Mouse (Mus musculus) adrenal gland, postnatal 4 days (tissue): ENCODE data around the gene Pigz. TPM values are rescaled to one million over a fixed set of nuclear protein-coding genes. Genes with fewer than 3 reads are reported as not detected.
A peak's percentile ranks its signal among the peaks of the same experiment; 100 is the strongest.
"Not testable (repeated sequence)": the region's sequence is repeated elsewhere in the genome, so short reads cannot be mapped to it uniquely, and the experiment has no call there.

Source experiments
- DNase-seq, 2 experiments: peaks; one replicate each; pipeline ENCODE4 v3.0.0; 2021 to 2022; ENCODE audit warnings: low spot score in 2 of 2, mixed read lengths in 2 of 2
- total RNA-seq, 2 experiments: library from RNA; stranded (reverse); gene quantifications; 2 replicates each; pipeline ENCODE4 v1.2.3; 2021

Gene Pigz
- total RNA-seq, 2 experiments from 2014 or later = 0.90 to 1.3 TPM

GRCm38 (mm10) chr16:31931330-31931729 is 2.3 kb upstream of the Pigz start:
- no peak for DNase-seq

- no peak for DNase-seq
Observed at GRCm38 (mm10) chr16:31932255-31932654, 1.4 kb upstream of the Pigz start.

GRCm38 (mm10) chr16:31932840-31933697 is 582 bp upstream of the Pigz start:
- peak; percentile 52 to 74 for DNase-seq

- DNase-seq = no peak
Observed at GRCm38 (mm10) chr16:31934550-31935010, 929 bp downstream of the Pigz start.

DNA sequence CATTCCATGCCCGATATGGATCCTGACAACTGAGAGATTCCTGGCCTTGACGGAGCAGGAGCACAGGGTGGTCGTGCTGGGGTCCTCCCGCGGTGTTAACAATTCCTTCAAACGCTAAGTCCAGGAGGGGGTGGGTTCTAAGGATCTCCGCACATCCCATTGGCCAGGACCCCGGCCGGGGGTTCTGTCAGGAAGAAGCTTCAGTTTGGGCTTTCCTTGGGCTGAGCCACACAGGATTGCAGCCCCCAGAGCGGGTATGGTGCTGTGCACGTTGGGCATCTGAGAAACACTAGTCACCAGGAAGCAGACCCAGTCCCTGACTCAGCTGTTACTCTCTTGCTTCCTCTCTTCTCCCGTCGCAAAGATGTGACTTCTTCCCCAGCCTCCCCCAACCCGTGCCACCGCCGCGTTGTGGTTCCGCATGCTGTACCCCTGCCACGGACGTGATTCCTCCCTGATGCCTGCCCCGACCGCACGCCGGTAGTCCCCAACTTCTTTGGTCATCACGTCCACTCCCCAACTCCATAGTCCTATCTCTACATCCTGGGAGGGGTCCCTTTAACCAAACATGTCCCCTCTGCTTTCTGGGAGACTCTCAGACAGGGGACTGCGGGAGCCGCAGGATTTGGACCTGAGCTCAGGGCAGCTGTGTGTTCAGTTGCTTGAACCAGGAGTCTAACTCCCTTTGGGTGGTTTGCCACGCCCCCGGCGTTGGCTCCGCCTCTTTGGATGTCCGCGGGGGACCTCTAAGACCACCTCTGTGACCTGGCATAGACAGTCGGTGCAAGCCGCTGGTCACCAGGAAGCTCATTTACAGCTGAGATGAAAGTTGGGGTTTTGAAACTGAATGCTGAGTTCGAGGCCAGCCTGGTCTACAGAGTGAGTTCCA is 1.7 kb downstream of the Pigz start:
- DNase-seq = no peak

DNA sequence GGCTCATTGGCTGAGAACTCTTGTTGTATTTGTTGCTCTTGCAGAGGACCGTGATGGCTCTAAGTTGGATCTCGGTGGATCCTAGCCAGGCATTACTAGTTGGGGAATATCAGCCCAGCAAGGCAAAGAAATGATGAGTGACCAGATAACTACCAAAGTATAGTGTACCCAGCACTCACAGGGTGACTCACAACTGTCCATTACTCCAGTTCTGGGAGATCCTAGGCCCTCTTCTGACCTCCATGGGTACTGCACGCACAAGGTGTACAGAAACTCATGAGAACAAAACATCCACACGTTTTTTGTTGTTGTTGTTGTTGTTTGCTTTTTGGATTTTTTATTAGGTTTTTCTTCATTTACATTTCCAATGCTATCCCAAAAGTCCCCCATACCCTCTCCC is 2.9 kb downstream of the Pigz start:
- DNase-seq = no peak

GRCm38 (mm10) chr16:31938856-31939255 is 5.2 kb downstream of the Pigz start:
- no peak for DNase-seq

DNA sequence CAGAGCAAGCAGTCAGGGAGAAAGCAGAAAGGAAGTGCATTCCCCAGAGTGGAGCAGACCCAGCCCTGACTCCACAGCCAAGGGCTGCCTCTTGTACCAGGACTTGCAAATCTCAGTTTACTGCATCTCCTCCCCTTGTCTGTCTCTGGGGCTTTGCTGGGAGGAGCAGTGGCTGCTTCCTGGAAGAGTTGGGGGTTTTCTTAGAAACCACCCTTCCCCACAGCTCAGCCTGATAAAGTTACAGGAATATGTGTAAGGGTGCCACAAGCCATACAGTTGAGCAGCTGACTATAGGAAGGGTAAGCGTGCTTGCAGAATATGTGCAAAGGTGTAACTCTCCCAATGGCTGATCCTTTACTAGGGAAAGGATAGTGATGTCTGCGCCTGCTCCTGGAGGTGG is 6.9 kb downstream of the Pigz start:
- no peak for DNase-seq

- DNase-seq = peak; percentile 57 to 60
Observed at GRCm38 (mm10) chr16:31943980-31944379, 10.3 kb downstream of the Pigz start.

- DNase-seq = no peak
Observed at GRCm38 (mm10) chr16:31944698-31945255, 11.1 kb downstream of the Pigz start.

GRCm38 (mm10) chr16:31945372-31945771 is 11.7 kb downstream of the Pigz start:
- no peak for DNase-seq

DNA sequence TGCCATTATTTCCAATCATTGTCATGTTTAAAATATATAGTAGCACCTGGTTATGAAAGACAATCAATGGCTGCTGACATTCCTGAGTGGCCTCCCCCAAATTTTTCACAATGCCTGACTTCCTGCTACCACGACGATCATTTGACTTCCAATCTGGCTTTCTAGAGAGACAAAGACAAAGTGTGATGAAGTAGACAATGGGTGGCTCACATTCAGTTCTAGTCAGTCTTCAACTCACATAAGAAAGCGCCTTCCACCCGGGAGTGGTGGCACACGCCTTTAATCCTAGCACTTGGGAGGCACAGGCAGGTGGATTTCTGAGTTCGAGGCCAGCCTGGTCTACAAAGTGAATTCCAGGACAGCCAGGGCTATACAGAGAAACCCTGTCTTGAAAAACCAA is 12.3 kb downstream of the Pigz start:
- not testable (repeated sequence) for DNase-seq

- DNase-seq = no peak
Observed at GRCm38 (mm10) chr16:31947333-31947732, 13.7 kb downstream of the Pigz start.

- no peak for DNase-seq
Observed at GRCm38 (mm10) chr16:31947901-31948316, 14.3 kb downstream of the Pigz start.

DNA sequence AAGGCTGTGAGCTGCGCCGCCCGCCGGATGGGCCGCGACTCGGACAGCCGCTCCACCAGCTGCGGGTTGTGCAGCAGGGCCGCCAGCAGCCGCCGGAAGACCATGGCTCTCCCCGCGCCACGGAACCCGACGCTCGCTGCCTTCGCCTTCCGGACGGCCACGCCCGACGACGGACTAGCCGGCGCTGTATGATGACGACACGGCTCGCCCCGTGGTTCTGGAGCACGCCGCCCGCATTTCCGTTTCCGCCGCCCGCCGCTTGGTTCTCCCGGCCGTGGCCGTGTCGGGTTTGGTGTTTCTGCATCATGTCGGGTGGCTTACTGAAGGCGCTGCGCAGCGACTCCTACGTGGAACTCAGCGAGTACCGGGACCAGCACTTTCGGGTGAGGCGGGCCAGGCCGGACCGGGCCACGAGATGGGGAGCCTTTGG is 14.7 kb downstream of the Pigz start, which contains the start of the genes 0610012G03Rik and Ncbp2:
Gene 0610012G03Rik (minus strand): TSS at position 150 of the 430 bp plus-strand sequence.
Gene Ncbp2 (plus strand): TSS at position 169 of the 430 bp plus-strand sequence.
- peak; percentile 92 to 96 for DNase-seq

DNA sequence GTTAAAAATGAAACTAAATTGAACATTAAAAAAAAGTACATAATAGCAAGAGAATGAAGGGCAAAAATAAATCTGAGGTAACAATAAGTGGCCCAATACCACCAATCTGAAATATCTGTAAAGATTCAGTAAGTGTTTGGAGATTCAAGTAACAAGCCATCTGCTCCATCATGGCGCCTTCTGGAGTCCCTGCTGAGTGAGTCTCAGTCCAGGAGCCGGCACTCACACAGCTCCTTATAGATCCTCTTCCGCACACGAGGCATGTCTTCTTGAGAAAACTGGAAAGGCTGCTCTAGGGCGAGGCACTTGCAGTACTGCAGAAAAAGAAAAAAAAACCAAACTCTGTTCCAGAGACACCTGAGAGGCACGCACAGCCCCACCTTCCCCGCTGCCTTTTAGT is 29.6 kb downstream of the Pigz start:
- DNase-seq = no peak

DNA sequence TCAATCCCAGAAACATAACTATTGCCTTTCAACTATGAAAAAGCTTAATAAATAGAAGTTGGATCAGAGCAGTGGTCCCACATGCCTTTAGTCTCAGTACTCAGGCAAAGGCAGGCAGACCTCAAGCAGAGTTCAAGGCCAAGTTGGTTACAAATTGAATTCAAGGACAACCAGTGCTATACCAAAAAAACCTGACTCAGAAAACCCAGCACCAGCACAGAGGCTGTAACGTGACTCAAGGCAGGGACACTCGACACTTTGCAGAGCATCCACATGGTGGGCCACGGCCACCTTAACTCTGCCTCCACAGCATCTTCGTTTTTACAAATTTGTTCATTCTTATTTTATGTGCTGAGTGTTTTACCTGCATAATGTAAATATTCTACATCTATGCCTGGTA is 41.6 kb downstream of the Pigz start:
- no peak for DNase-seq

DNA sequence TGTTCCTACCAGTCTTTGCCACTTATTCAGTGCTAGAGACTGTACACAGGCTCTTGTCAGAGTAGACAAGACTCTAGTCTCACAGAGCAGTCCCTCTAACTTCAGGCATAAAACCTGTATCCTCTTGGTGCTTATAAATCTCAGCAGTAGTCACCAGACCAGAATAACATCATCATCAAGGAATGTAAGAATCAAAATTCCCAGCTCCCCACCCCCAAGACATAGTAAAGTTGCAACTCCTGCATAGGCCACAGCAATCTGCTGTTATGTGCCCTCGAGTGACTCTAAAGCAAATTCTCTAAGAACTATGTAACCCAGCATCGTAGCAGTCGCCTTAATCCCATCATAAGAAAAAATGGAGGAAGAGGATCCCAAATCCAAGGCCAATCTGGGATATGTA is 45.9 kb downstream of the Pigz start:
- DNase-seq = no peak

- no peak for DNase-seq
Observed at GRCm38 (mm10) chr16:31980946-31981345, 47.3 kb downstream of the Pigz start.

GRCm38 (mm10) chr16:31992039-31992438 is 58.4 kb downstream of the Pigz start:
- DNase-seq = no peak

DNA sequence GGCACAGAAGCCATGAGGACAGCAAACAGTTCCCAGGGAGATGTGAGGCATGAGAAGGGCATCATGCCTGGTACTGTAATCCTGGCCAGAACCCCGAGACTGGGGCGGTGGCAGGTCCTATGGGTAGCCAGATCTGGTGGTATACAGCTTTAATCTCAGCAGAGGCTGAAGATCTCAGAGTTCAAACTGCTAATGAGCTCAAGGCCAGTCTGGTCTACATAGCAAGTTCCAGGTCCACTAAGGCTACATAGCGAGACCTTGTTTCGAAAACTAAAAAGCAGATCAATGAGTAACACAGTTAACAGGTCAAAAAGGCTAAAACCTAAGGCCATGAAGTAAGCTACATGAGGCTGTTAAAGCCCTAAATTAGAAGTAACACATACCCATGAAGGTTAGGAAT is 59.5 kb downstream of the Pigz start:
- no peak for DNase-seq
